Mouse (Mus musculus) G1E (cell line): ENCODE results near the gene Pld5.

Experiments
- CTCF ChIP-seq: IDR thresholded peaks from 2 replicates; pipeline ENCODE4 v1.5.1; 2012; ENCODE audit warnings: low read depth, low read length, inconsistent platforms, mixed read lengths
- GATA1 ChIP-seq: IDR thresholded peaks from 2 replicates; pipeline ENCODE4 v1.6.1; 2012; ENCODE audit warnings: borderline replicate concordance, low read length, inconsistent platforms, mixed read lengths
- GATA2 ChIP-seq: IDR thresholded peaks from 2 replicates; pipeline ENCODE4 v1.6.1; 2012; ENCODE audit warnings: low read depth, low read length, inconsistent platforms, borderline replicate concordance
- TAL1 ChIP-seq: conservative IDR thresholded peaks from 2 replicates; pipeline ENCODE4 v1.6.1; 2012; ENCODE audit warnings: low read depth, low read length, inconsistent platforms, mixed read lengths

GRCm38 (mm10) chr1:176089382-176089781 is 185.7 kb downstream of the Pld5 start:
- TF ChIP-seq CTCF (no peak), GATA1 (no peak), GATA2 (no peak), TAL1 (no peak)
